Mouse (Mus musculus) urinary bladder, adult 18-20 months (tissue): ENCODE measurements around the gene Man1c1.
A peak's percentile ranks its signal among the peaks of the same experiment; 100 is the strongest.

Experiments used
- DNase-seq, 2 experiments: peaks; one replicate each; pipeline ENCODE4 v3.0.0; 2022; ENCODE audit warnings: low spot score in 2 of 2, mixed read lengths in 2 of 2

Man1c1 gene

GRCm38 (mm10) chr4:134549899-134550298 is 154.2 kb downstream of the Man1c1 start:
- no peak for DNase-seq

- DNase-seq, result no peak
Measured at GRCm38 (mm10) chr4:134548169-134548938, 155.7 kb downstream of the Man1c1 start.

- peak; percentile 59 to 65 for DNase-seq
Measured at GRCm38 (mm10) chr4:134546814-134547705, 157.0 kb downstream of the Man1c1 start.

- peak; percentile 83 to 98 for DNase-seq
Measured at GRCm38 (mm10) chr4:134543261-134543660, 160.8 kb downstream of the Man1c1 start.

- no peak for DNase-seq
Measured at GRCm38 (mm10) chr4:134542726-134543125, 161.4 kb downstream of the Man1c1 start.

- DNase-seq, result no peak
Measured at GRCm38 (mm10) chr4:134538997-134539580, 165.0 kb downstream of the Man1c1 start.

- DNase-seq, result no peak
Measured at GRCm38 (mm10) chr4:134535787-134536151, 168.3 kb downstream of the Man1c1 start.

GRCm38 (mm10) chr4:134534932-134535786 is 168.9 kb downstream of the Man1c1 start, which contains the start of gene Mtfr1l:
Gene Mtfr1l, minus strand, starts transcription at chr4:134535387.
- peak; percentile 94 to 98 for DNase-seq

- peak; percentile 49 to 62 for DNase-seq
Measured at GRCm38 (mm10) chr4:134534124-134534886, 169.8 kb downstream of the Man1c1 start.

- DNase-seq, result no peak
Measured at GRCm38 (mm10) chr4:134533421-134533820, 170.7 kb downstream of the Man1c1 start.

GRCm38 (mm10) chr4:134532928-134533327 is 171.2 kb downstream of the Man1c1 start:
- DNase-seq, result no peak

- DNase-seq, result no peak
Measured at GRCm38 (mm10) chr4:134526220-134526619, 177.9 kb downstream of the Man1c1 start.

- no peak for DNase-seq
Measured at GRCm38 (mm10) chr4:134525806-134526205, 178.3 kb downstream of the Man1c1 start.

- DNase-seq, result no peak
Measured at GRCm38 (mm10) chr4:134523447-134523846, 180.6 kb downstream of the Man1c1 start.

- DNase-seq, result no peak
Measured at GRCm38 (mm10) chr4:134519281-134519680, 184.8 kb downstream of the Man1c1 start.

- no peak for DNase-seq
Measured at GRCm38 (mm10) chr4:134518541-134518940, 185.5 kb downstream of the Man1c1 start.

GRCm38 (mm10) chr4:134517719-134518118 is 186.4 kb downstream of the Man1c1 start:
- DNase-seq, result no peak

GRCm38 (mm10) chr4:134516981-134517380 is 187.1 kb downstream of the Man1c1 start:
- DNase-seq, result peak in 1 of 2 experiments; percentile 49

GRCm38 (mm10) chr4:134515614-134516013 is 188.5 kb downstream of the Man1c1 start:
- DNase-seq, result no peak

GRCm38 (mm10) chr4:134514309-134514930 is 189.7 kb downstream of the Man1c1 start:
- DNase-seq, result peak in 1 of 2 experiments; percentile 36
